Mouse (Mus musculus) heart, postnatal 36 days (tissue): ENCODE measurements at regions not wholly inside any gene's neighbourhood (a gene's known extent, or its start where the extent isn't known, plus 50 kb on each side); places are given as distances from the start of the nearest gene placed in this dataset.

Source experiments
- DNase-seq, 2 experiments: peaks; one replicate each; pipeline ENCODE4 v3.0.0; 2021 to 2022
- intact Hi-C: fragments of 180-260 bp; cut with DNase I; formaldehyde crosslinking; loops from one replicate; pipeline ENCODE4 v1.15.1; 2025

DNA sequence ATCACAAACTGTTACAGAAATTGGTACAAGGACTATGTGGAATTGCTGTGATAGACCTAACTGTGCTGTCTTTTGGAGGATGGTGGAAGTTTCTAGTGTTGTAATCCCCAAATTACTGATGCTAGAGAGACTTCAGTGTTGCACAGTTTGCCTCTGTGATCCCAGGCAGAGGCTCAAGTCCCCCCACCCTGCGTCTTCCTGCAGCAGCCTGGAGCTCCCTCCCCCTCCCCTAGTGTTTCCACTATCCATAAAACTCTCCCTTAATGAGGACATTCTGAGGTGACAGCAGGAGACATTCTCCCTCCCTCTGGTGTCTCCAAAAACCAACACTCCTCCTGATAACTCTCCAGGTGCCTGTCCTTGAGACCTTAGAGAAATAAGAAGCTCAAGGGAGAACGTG lies 242.8 kb downstream of the 1700064H15Rik start:
- intact Hi-C loops, result no loop called here

DNA sequence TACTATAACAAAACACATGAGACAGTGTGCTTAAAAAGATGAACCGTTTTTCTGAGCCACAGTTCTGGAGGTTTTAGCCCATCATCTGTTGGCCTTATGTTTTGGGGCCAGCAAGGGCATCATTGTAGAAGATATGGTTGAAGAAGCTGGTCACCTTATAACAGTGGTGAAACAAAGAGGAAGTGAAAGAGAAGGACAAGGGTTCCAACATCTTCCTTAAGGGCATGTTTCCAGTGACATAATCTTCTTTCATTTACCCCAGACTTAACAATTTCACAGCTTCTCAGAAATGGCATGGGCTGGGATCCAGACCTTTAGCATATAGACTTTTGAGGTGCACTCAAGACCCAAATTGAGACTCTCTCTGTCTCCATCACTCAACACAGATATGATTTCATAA lies 259.5 kb downstream of the 1700064H15Rik start:
- DNase-seq, result no peak
- intact Hi-C loops, result no loop called here

More for the DNA sequence above, 242.8 kb downstream of the 1700064H15Rik start:
- DNase-seq, result no peak

DNA sequence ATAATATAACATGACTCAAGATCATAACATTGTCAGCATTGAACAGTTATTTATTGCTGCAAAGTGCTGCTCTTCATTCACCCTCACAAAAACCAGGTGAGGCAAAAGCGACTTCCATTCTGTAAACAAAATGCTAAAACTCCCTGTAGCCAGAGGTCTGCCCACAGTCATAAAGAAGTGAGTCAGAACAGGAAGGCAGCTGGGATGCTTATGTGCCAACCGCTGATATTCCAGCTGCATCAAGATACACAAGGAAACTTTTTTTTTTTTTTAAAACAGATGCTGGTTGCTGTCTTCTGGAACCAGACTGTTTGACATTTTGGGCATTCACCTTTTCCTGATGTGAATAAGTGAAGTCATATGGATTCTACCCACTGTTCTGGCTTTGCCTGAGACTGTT lies 260.7 kb downstream of the 1700064H15Rik start:
- intact Hi-C loops, result no loop called here
- DNase-seq, result no peak
